Mouse (Mus musculus) heart, postnatal 25 days (tissue): ENCODE results near the gene Mybph. TPM values are rescaled to one million over a fixed set of nuclear protein-coding genes. Genes with fewer than 3 reads are reported as not detected.
"Not testable (repeated sequence)": the region's sequence is repeated elsewhere in the genome, so short reads cannot be mapped to it uniquely, and the experiment has no call there.

Experiments used
- DNase-seq: peaks from one replicate; pipeline ENCODE4 v3.0.0; 2022; ENCODE audit warnings: low spot score
- intact Hi-C: fragments of 180-260 bp; cut with DNase I; formaldehyde crosslinking; loops from one replicate; pipeline ENCODE4 v1.15.1; 2025
- total RNA-seq, 2 experiments: library from RNA; stranded (reverse); gene quantifications; 2 replicates each; pipeline ENCODE4 v1.2.3; 2021

Mybph gene
- total RNA-seq, 2 experiments from 2014 or later = not detected

DNA sequence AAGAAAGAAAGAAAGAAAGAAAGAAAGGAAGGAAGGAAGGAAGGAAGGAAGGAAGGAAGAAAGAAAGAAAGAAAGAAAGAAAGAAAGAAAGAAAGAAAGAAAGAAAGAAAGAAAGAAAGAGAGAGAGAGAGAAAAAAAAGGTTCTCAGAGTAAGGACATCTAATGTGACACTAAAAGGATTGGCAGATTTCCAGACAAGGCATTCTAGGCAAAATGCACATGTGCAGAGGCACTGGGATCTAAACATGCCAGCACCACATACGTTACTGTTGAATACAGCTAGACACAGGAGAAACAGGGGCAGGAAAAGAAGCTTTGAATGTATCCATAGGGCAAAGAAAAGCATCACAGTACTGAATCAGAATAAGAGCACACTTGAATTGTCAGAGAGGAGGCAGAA lies 56.4 kb downstream of the Mybph start:
- not testable (repeated sequence) for DNase-seq
- intact Hi-C loops = loop anchor here (5.0 to 10.0 kb wide), 2 partner anchors 48 to 195 kb away; no protein-coding TSS in a partner anchor

Other genes starting within 250 kb of the Mybph start
- gene Fmod, start 156.2 kb upstream of the Mybph start, total RNA-seq = 10 to 100 TPM; 11.6 to 12.1 TPM
- gene Btg2, start 114.3 kb upstream of the Mybph start, total RNA-seq = 10 to 100 TPM; 25.7 to 29.2 TPM
- not detected for gene Chit1, start 82.2 kb upstream of the Mybph start, total RNA-seq
- gene Chil1, start 11.3 kb upstream of the Mybph start, total RNA-seq = under 1 TPM; 0.34 to 0.92 TPM
- 10 to 100 TPM; 15.5 to 20.5 TPM for gene Adora1, start 42.0 kb downstream of the Mybph start, total RNA-seq
- not detected for gene Myog, start 96.5 kb downstream of the Mybph start, total RNA-seq
- 1 to 10 TPM; 1.6 to 1.9 TPM for gene Ppfia4, start 139.5 kb downstream of the Mybph start, total RNA-seq
- gene Tmem183a, start 168.5 kb downstream of the Mybph start, total RNA-seq = 10 to 100 TPM; 19.4 to 19.8 TPM
- gene 4933406M09Rik, start 192.5 kb downstream of the Mybph start, total RNA-seq = not detected
- 10 to 100 TPM; 25.3 to 25.5 TPM for gene Cyb5r1, start 212.1 kb downstream of the Mybph start, total RNA-seq
- 100 to 1,000 TPM; 140 TPM for gene Adipor1, start 221.9 kb downstream of the Mybph start, total RNA-seq